Mouse (Mus musculus) ovary, postnatal 14 days (tissue): Measurements from ENCODE around the gene Cdcp2.
"Not testable (repeated sequence)": the region's sequence is repeated elsewhere in the genome, so short reads cannot be mapped to it uniquely, and the experiment has no call there.

Experiments
- DNase-seq: peaks from one replicate; pipeline ENCODE4 v3.0.0; 2022; ENCODE audit warnings: low spot score

Gene Cdcp2

DNA sequence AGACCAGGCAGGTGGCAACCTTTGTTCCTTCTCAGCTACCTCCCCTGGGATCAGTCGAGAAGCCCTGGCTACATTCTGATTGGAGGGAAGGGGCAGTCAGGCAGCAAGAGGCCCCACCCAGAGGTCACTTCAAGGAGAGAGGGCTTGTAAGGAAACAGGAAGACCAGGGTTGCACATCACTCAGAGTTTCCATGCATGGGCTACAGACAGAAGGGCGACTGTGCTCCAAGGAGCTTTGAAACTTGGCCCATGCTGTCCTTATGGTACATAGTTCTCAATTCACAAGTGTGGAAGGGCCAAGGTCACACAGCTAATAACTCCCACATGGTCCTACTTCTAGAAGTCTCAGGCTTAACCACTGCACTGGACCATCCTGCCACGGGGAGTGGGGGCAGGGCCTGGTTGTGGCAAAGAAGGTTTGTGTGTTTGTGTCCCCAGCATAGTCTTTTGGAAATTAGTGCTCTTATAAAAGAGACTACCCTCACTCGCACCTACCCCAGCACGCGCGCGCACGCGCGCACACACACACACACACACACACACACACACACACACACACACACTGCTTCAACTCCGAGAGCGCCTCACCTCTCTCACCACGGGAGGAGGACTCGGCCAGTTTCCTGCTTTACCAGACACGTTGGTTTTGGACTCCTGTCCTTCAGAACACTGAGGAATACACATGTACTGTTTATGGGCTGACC lies 2.1 kb upstream of the Cdcp2 start:
- no peak for DNase-seq

DNA sequence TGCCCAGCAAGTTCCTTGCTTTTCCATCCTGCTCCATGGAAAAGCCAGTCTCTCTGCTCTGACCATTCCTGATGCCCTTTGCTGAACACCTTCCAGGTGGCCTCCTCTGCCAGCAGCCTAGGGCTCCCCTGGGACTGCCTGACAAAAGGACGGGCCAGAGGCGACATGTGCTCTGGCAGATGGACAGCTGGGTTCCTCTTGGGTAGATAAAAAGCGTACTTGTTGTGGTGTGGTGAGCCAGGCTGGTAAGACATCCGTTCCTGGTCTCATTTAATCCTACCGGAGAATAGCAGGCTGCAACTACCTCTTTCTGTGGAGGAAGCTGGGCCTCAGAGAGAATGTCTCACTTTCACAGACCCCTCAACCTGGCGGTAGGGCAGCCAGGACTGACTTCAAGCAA lies 648 bp upstream of the Cdcp2 start:
- DNase-seq: no peak

DNA sequence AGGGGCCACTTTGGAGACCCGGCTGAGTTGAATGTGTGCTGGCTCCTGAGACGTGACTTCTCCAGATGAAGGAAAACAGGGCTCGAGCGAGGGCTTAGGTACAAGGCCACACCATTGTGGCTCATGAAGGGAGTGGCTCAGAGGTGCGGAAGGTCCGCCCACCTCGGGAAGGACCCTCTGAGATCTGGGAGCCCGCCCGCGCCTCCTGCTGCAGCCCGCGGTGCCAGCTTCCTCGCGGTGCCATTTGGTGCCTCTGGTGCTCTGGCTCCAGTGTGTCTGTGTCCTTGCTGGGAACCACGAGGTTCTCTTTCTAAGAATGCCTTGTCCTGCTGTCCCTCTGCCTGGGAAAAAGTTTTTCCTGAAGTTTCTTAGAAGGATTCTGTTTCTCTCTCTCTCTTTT lies 1.2 kb downstream of the Cdcp2 start:
- no peak for DNase-seq

DNA sequence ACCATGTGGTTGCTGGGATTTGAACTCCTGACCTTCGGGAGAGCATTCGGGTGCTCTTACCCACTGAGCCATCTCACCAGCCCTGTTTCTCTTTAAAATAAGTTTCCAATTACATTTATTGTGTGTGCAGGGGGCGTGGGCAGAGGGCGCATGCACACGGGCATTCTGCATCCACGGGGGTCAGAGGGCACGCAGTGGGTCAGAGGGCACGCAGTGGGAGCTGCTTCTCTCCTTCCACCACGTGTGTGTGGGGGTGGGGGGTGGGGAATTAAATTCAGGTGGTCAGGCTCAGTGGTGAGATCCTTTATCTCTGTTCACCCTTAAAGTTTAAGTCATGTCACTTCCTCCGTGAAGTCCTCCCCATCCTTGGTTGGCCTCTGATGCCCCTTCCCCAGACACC lies 1.7 kb downstream of the Cdcp2 start:
- no peak for DNase-seq

DNA sequence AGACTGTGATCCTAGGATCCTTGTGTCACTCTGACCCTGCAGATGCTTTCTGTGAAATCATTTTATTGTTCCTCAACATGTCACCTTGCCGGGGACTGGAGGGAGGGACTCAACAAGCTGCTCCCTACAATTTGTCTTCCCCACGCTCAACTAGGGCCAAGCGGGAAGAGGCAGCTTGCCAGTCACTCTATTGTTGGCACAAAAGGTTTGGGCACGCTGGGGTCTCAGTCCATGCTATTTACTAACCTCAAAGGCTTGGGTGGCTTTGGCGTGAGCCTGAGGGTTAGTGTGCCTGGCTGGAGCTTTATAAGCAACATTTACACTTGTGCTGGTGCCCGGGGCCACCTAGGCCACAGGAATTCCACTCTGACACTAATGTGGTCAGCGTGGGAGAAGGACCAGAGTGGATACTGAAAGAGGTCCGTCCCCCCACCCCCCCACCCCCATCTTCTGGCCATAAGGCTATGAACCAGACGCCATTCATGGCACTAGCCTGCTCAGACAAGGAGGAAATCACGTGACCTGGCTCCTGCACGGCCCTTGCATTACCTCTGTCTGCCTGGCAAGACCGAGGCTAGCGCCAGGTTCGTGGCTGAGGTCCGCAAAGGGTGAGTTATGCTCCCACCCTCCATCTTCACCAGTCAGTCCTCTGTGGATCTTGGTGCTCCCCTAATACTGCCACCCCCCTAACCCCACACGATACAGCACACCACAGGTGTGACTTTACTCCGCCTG lies 2.3 kb downstream of the Cdcp2 start:
- DNase-seq: no peak

DNA sequence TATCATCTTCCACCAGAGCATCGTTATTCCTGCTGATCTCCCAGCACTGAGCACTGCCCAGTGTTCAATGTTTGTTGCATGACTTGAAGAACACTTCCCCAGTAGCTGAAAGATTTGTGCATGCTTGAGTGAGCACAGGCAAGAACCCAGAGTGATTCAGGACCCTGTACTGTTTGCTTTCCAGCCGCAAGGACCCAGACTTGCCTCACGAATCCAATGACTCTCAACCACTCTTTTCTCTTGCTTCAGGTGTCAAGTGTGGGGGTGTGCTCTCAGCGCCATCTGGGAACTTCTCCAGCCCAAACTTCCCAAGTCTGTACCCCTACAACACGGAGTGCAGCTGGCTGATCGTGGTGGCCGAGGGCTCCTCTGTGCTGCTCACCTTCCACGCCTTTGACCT lies 5.5 kb downstream of the Cdcp2 start:
- no peak for DNase-seq

DNA sequence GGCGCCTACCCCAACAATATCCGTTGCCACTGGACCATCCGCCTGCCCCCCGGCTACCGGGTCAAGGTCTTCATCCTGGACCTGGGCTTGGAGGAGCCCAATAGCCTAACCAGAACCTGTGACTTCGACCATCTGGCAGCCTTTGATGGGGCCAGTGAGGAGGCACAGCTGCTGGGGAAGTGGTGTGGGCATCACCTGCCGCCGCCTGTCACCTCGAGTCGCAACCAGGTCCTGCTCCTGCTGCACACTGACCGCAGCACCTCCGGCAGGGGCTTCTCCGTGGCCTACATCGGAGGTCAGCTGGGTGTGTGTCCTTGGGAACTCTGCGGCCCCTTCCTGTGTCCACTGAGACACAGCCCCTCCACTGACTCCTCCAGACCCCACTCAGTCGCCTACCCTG lies 10.1 kb downstream of the Cdcp2 start:
- DNase-seq: no peak

DNA sequence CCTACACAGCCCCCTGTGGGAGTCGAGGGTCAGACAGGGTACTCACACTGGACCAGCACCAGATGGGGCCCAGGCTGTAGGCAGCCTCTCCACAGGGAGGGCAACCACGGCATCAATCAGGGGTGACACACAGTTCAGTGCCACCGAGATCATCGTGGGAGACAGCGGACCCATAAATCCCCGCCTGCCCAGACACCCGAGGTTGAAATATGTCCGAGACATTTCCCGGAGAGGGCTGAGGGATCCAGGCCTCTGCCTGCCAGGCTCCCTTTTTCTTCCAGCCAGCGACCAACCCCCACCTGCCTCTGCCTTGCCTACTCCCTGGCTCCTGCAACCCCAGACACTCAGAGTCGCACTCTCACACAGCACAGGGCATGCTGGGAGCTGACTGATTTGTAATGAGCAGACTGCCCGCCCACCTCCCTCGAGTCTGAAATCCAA lies 11.6 kb downstream of the Cdcp2 start:
- no peak for DNase-seq

DNA sequence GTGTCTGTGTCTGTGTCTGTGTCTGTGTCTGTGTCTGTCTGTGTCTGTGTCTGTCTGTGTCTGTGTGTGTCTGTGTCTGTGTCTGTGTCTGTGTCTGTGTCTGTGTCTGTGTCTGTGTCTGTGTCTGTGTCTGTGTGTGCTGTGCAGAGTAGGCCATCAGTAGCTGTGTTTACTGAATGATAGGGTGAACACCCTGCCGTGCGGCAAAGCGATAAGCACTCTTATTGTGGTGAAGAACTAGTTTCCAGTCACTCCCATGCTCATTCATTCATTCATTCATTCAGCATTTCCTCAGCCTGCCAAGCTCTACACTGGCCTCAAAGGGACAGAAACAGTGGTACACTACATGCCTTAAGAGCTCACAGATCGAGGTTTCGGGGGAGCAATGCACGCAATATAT lies 12.5 kb downstream of the Cdcp2 start:
- DNase-seq: not testable (repeated sequence)

DNA sequence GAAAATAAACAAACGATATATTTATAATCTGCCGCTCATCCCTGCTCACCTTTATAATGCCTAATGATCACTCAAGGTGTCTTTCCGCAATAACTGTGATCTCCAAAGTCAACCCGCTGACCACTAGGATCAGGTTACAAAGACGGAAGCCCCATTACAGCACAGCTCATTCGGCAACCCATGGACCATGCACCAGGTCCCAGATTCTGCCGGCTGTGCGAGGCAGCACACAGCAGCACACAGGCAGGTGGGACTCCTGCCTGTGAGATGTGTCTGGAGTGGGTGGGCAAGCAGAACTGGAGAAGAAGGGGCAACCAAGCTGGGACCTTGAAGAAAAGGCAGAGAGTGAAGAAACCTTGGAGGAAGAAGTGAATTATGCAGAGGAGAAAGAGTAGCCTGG lies 17.6 kb downstream of the Cdcp2 start:
- DNase-seq: no peak

DNA sequence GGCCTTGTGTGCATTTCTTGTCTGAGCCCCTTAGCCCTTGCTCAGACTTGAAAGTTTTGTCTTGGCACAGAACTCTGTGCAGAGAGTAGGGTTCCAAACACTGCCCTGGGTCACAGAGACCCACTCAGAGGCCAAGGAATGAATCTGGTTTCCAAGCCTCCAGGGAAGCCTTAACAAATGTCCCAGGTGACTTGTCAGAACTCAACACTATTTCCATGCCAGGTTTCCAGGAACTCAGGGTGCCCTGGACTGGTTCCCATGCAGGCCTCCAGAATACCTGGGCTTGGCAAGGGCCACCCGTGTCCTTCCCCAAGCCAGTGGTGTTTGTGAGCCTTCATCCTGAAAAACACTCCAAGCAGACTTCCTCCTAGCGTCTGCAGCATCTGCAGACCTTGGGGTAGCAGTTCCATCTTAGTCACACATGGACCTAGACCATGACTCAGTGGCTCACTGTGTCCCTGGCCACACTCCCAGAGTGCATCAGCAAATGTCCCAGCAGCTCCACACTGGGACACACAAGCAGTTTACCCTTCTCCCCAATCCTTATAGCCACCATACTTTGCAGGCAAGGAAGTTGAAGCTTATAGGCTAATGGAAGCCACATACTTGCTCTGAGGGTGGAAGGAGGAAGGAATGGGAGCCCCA lies 21.2 kb downstream of the Cdcp2 start:
- no peak for DNase-seq

DNA sequence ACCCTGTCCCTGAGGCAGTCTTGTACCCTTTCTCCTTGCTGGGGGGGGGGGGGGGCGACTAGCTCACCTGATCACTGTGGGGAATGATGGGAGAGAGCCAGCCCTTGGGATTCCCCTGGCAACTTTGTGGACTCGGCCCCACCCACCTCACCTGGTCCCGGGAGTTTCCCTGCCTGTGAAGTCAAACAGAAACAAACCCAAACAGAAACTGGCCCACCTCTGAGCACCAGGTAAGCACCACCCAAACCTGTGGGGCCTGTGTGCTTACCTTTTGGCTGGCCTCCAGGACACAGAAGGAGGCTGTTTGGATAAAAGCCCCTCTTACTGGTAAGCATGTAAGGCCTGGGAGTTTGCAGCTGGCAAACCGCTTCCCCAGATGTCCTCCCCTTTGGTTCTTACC lies 22.4 kb downstream of the Cdcp2 start:
- no peak for DNase-seq

DNA sequence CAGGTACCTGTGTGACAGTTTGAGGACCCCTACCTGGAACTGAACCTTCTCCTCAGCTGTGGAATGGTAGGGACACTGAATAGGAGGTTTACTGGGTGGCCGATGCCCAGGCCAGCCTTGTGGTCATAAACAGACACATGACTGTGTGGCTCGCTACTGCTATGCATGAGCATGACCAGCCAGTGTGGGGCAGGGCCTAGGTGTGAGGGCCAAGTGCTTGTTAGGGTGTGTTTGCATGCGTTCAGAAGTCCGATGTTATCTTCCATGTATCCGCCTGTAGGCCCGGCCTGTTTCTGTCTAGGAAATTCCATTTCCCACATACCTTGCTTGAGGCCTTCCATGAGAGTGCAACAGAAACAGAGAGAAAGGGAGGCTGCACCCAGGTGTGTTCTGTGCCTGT lies 24.0 kb downstream of the Cdcp2 start:
- no peak for DNase-seq

DNA sequence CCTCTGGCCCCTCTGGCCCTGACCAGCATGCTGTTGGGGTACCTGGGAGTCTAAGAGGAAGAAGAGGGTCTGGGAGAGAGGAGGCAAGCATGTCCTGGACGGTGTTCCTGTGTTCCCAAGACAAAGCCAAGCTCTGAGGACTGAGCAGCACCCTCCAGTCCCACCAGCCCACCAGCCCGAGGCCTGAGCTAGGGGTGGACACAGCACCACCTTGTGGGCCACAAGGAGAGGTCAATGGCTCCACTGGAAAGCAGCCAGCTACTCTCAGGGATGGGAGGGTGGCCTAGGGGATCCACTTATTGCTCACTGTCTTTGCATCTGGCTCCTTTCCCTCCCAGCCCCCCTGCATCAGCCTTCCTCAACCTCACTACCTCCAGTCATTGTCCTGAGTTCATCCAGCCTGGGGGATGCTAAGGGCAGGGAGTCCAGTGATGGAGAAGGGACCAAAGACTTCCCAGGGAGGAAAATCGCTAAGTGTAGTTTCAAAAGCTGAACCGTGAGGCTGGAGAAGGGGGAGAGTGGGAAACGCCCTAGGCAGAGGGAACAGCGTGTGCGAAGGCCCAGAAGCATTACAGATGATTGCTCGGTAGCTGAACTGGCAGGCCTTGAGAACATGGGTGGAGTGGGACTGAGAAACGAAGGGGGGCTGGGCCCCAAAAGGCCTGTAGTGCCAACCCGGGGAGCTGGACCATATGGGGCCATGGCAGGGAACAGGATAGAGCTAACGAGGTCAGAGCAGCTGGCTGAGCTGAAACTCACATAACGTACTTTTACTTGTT lies 24.7 kb downstream of the Cdcp2 start:
- DNase-seq: peak; percentile 52

DNA sequence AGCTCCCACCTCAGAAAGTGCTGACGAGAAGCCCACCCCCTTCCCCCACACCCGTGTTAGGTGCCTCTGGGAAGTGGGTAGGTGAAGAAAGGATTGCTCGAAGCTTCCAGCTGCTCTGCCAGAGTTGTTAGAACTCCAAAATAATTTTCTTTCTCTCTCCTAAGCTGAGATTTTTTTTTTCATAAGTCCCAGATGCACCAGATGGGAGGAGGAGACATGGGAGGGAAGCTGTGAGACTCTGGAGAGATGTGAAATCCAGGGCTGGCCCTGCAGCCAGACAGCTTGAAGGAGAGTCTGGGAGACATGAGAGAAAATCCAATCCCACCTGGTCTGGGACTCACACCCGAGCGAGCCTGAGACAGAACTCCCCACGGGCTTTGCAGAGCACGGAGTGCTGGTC lies 27.7 kb downstream of the Cdcp2 start:
- no peak for DNase-seq

DNA sequence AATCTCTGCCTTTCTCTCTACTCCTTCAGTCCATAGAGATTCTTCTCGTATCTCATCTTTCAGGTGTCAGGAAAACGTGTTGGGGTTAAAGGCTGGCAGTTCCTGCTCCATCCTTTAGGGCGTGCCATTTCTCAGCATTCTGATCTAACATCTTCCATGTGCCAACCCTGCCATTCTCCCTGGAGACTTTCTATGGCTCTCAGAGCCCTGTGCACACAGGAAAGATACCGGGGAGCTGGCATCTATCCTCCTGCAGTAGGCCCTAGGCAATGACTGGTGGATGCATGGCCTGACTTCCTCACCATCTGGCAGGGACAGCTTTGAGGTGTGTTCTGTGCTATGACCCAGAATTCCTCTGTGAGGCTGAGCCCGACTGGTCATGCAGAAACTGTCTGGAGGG lies 28.4 kb downstream of the Cdcp2 start:
- DNase-seq: no peak

DNA sequence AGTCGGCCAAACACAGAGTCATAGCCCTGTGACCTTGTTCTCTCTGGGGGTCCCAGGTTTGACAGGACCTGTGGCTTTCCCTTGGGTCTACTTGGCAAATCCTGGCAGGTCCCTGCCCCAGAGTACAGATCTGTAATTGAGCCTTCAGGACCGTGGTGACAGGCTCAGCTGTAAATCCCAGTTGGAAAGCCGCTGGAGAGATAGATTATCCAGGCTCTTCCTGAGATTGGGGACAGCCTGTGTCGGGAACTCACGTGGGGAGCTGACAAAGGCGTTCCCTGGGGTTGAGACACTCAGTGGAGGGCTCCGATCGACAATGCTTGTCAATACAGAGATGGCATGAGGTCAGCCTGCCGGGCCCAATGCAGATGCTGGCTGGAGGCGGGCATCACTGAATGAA lies 29.7 kb downstream of the Cdcp2 start:
- DNase-seq: no peak

DNA sequence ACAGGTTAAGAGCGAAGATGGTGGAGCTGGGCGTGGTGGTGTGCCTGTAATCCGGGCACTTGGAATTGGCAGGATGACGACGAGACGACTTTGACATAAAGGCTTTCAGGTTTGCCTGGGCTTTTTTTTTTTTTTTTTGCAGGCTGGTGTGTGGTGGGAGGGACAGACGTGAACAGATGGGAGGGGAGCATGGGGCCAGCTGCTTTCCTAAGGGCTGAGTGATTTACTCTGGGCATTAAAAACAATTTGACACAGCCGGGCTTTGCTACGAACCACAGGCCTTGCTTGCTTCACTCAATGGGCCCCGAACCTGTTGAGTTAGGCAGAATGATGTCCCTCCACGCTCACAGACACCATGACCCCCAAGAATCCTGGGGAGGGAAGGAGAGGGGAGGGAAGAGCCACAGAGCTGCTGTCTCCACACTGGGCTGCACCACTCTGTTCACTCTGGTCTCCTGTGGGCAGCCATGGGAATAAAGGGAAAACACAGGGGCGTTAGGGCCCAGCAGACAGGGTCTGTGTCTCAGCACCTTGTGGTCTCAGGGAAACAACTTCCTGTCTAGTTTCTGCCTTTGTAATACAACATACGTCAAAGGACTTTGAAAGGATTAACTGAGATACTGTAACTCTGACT lies 30.3 kb downstream of the Cdcp2 start:
- DNase-seq: no peak

DNA sequence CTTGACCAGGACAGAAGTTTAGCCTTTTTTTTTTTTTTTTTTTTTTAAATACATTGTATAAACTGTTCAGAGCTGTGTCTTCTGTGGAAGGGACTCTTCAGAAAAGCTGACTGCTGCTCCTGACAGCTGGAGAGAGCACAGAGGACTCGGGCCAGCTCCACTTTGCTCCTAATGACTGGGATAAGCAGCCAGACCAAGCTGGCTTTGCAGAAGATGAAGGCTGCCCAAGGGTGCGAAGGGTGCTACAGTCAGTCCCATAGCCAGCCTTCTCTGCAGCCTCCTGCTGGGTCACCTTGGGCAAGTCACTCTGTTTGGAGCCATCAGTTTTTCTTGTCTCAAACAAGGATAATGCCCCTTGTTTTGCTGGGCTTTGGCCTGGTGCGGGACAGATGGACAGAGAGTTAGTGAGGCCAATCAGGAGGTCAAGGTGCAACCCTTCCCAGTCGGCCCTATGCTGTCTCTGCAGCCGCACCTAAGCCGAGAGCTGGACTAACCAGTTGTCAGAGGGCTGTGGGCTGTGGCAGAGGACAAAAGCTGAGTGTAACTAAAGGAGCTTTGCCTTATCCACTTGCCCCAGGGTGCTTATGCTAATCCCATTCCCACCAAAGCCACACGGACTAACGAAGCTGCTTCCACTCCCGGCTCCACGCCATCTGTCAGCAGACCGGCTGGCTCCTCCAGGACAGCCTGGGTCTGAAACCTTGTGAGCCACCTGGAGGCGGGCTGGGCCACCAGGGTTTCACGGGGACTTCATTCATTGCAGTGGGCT lies 31.4 kb downstream of the Cdcp2 start:
- no peak for DNase-seq

DNA sequence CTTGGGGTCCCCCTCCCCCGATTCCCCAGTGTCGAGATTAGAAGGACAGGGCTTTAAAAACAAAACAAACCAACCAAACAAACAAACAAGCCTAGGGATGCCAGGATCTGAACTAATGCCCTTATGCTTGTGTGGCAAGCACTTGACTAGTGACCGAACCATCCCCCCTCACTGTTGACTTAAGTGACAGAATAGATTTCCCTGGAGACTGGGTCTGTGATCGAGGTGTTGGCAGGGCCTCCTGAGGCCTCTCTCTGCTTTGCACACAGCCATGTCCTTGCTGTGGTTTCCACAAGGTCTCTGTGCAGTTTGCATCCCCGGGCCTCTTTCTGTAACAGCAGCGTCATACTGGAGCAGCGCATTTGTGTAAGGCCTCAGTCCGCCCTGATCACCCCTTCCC lies 32.7 kb downstream of the Cdcp2 start:
- DNase-seq: no peak

DNA sequence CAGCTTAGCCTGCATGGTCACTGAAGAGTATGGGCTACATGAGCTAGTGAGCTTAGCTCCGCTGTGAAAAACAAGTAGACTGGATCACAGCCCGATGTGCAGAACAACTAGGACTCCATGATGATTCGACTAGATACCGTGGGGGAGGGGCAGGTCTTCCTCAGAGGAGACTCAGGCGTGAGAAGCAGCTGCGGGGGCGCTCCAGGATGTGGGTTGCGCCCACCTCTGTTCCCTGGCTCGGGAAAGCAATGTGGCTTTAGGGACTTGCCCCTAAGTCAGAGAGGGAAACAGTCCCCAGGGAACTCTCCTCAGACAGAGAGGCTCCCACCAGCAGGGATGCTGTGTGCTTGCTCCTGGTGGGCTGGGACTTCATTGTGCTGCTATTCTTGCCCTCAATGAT lies 33.8 kb downstream of the Cdcp2 start:
- no peak for DNase-seq
